Mouse (Mus musculus): ENCODE data around the gene Olfr1084. TPM values are rescaled to one million over a fixed set of nuclear protein-coding genes. Genes with fewer than 3 reads are reported as not detected.
"Not testable (repeated sequence)": the region's sequence is repeated elsewhere in the genome, so short reads cannot be mapped to it uniquely, and the experiment has no call there.

The Olfr1084 gene
- not detected for polyA plus RNA-seq (2012; fragmentation: generic; extraction: Trizol)
- long read RNA-seq, experiment 1 = 0 reads
- long read RNA-seq, experiment 2 = 0 reads

DNA sequence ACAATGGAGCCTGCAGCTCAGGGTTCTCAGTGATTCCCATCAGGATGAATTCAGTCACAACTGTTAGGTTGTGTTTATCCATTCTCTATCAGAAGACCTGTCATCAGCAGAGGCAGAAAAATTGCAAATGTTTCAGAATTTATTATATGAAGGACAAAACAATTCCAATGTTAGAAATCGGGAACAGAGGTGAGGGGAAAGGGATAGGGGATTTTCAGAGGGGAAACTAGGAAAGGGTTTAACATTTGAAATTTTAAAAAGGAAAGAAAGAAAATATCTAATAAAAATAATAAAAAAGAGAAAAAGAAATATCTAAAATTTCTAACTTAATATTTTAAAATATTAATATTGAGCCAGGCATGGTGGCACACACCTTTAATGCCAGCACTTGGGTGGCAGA, at the start of gene Olfr1084:
Olfr1084 (minus strand) TSS at position 101 of the 400 bp plus-strand sequence.
- not testable (repeated sequence) for H3K27me3 ChIP-seq (ENCODE audit: control insufficient read depth, insufficient read depth, insufficient read length); H3K4me3 ChIP-seq (ENCODE audit: insufficient read depth, poor library complexity, severe bottlenecking); H3K36me3 ChIP-seq (ENCODE audit: control insufficient read depth, insufficient read depth); H3K79me3 ChIP-seq (ENCODE audit: low read depth); H3ac ChIP-seq (ENCODE audit: control insufficient read depth, insufficient read length, low read depth); H3K79me2 ChIP-seq (ENCODE audit: control insufficient read depth, insufficient read depth)

DNA sequence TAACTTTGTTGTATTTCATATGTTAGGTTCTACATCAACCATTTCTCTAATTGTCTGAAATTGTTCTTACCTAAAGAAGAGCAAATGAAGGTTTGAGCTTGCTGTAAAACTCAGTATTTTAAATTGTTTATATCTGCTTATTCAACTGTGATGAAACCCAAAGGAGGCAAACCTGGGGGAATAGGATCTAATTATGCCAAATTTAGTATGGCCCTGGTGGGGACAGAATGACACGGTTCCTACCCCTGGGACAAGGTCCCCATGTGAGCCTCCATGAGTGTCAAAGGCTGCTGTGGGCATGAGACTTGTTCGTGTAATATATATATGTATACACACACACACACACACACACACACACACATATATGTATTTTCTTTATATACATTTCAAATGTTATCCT, 40.5 kb upstream of the Olfr1084 start, which contains the start of gene Olfr1086:
Olfr1086 (minus strand) TSS at position 101 of the 400 bp plus-strand sequence.
- TF ChIP-seq MYOG (IDR thresholded peaks at IDR 0.05; ENCODE audit: control insufficient read depth, extremely low read depth, insufficient read length) = no peak
- H3K4me3 ChIP-seq (ENCODE audit: insufficient read depth, poor library complexity, severe bottlenecking) = no peak within 1 kb of the TSS
- no peaks in the 10 kb centered on the region for H3K79me2 ChIP-seq (ENCODE audit: control insufficient read depth, insufficient read depth)
- no peaks in the 10 kb centered on the region for H3K27me3 ChIP-seq (ENCODE audit: control insufficient read depth, insufficient read depth, insufficient read length)
- no peaks in the 10 kb centered on the region for H3K79me3 ChIP-seq (ENCODE audit: low read depth)
- H3ac ChIP-seq (ENCODE audit: control insufficient read depth, insufficient read length, low read depth) = no peak within 1 kb of the TSS
- no peaks in the 10 kb centered on the region for H3K36me3 ChIP-seq (ENCODE audit: control insufficient read depth, insufficient read depth)

DNA sequence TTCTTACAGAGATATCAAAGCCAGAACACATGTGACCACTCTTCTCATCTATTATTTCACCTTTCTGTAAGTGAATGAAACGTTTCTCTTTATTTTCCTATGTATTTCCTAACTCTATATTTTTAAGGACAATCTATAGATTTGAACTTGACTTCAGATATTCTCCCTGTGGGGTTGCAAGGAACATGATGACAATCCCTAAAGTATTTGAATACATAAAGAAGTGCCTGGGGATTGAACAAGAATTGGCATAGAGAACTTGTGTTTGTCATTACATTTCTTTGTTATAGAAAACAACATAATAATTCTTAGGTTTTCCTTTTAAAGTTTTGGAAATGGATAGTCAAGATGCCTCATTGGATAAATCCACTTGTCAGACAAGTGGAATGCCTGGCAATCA, 22.4 kb upstream of the Olfr1084 start, which contains the start of gene Olfr1085:
Olfr1085 (minus strand) TSS at position 101 of the 400 bp plus-strand sequence.
- no peaks in the 10 kb centered on the region for H3K27me3 ChIP-seq (ENCODE audit: control insufficient read depth, insufficient read depth, insufficient read length)
- H3K4me3 ChIP-seq (ENCODE audit: insufficient read depth, poor library complexity, severe bottlenecking) = no peak within 1 kb of the TSS
- TF ChIP-seq CEBPB (IDR thresholded peaks at IDR 0.05; ENCODE audit: low read depth) (no peak), CTCF (IDR thresholded peaks at IDR 0.05; ENCODE audit: control insufficient read depth, insufficient read depth, insufficient read length) (no peak), USF1 (IDR thresholded peaks at IDR 0.05; ENCODE audit: low read depth) (no peak), MYOG (IDR thresholded peaks at IDR 0.05; ENCODE audit: control insufficient read depth, extremely low read depth, insufficient read length) (no peak), MYOD1 (IDR thresholded peaks at IDR 0.05; ENCODE audit: control insufficient read depth, insufficient read length, low read depth) (no peak), MAX (IDR thresholded peaks at IDR 0.05) (no peak), FOSL1 (IDR thresholded peaks at IDR 0.05; ENCODE audit: insufficient read depth, low read length, poor library complexity, severe bottlenecking) (no peak)
- no peak within 1 kb of the TSS for H3ac ChIP-seq (ENCODE audit: control insufficient read depth, insufficient read length, low read depth)
- no peaks in the 10 kb centered on the region for H3K36me3 ChIP-seq (ENCODE audit: control insufficient read depth, insufficient read depth)
- H3K79me3 ChIP-seq (ENCODE audit: low read depth) = no peaks in the 10 kb centered on the region
- no peaks in the 10 kb centered on the region for H3K79me2 ChIP-seq (ENCODE audit: control insufficient read depth, insufficient read depth)

DNA sequence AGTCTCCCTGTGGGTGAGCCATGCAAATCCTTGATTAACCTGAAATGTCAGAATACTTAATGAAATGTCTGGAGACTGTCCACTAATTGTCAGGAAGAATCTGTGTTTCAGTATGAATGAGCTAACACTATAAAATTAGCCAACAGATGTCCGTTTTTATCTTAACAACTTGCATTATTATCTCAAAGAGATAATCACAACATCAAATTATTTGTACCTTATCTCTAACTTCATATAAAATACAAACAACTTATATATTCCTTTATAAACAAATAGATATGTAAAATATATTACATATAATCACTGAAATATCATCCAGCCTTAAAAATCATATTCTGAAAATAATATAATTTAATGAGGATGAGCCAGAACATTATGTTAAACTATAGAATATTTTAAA, 40.7 kb downstream of the Olfr1084 start, which contains the start of gene Olfr1082:
Olfr1082 (minus strand) TSS at position 101 of the 400 bp plus-strand sequence.
- H3K36me3 ChIP-seq (ENCODE audit: control insufficient read depth, insufficient read depth) = not testable (repeated sequence)

More for the DNA sequence above, 40.7 kb downstream of the Olfr1084 start, which contains the start of gene Olfr1082:
- not testable (repeated sequence) for H3K79me3 ChIP-seq (ENCODE audit: low read depth); H3K27me3 ChIP-seq (ENCODE audit: control insufficient read depth, insufficient read depth, insufficient read length); H3K79me2 ChIP-seq (ENCODE audit: control insufficient read depth, insufficient read depth); H3ac ChIP-seq (ENCODE audit: control insufficient read depth, insufficient read length, low read depth); H3K4me3 ChIP-seq (ENCODE audit: insufficient read depth, poor library complexity, severe bottlenecking)

Other genes starting within 250 kb of the Olfr1084 start
- gene Olfr1061, start 225.7 kb downstream of the Olfr1084 start, polyA plus RNA-seq (2012; fragmentation: generic; extraction: Trizol) = not detected
- gene Olfr1062, start 213.0 kb downstream of the Olfr1084 start, polyA plus RNA-seq (2012; fragmentation: generic; extraction: Trizol) = not detected
- not detected for gene Olfr1065, start 189.1 kb downstream of the Olfr1084 start, polyA plus RNA-seq (2012; fragmentation: generic; extraction: Trizol)
- gene Olfr1066, start 183.5 kb downstream of the Olfr1084 start, polyA plus RNA-seq (2012; fragmentation: generic; extraction: Trizol) = not detected
- gene Olfr228, start 152.3 kb downstream of the Olfr1084 start, polyA plus RNA-seq (2012; fragmentation: generic; extraction: Trizol) = not detected
- not detected for gene Olfr1076, start 131.3 kb downstream of the Olfr1084 start, polyA plus RNA-seq (2012; fragmentation: generic; extraction: Trizol)
- gene Olfr1079, start 97.2 kb downstream of the Olfr1084 start, polyA plus RNA-seq (2012; fragmentation: generic; extraction: Trizol) = not detected
- gene Olfr1080, start 81.5 kb downstream of the Olfr1084 start, polyA plus RNA-seq (2012; fragmentation: generic; extraction: Trizol) = not detected
- not detected for gene Olfr1082, start 40.8 kb downstream of the Olfr1084 start, polyA plus RNA-seq (2012; fragmentation: generic; extraction: Trizol)
- gene Olfr1085, start 22.3 kb upstream of the Olfr1084 start, polyA plus RNA-seq (2012; fragmentation: generic; extraction: Trizol) = not detected
- not detected for gene Olfr1086, start 40.4 kb upstream of the Olfr1084 start, polyA plus RNA-seq (2012; fragmentation: generic; extraction: Trizol)
- gene Olfr1087, start 58.7 kb upstream of the Olfr1084 start, polyA plus RNA-seq (2012; fragmentation: generic; extraction: Trizol) = not detected
- gene Olfr1089, start 94.0 kb upstream of the Olfr1084 start, polyA plus RNA-seq (2012; fragmentation: generic; extraction: Trizol) = not detected
- not detected for gene Olfr1090, start 119.3 kb upstream of the Olfr1084 start, polyA plus RNA-seq (2012; fragmentation: generic; extraction: Trizol)
- not detected for gene Olfr1093, start 142.8 kb upstream of the Olfr1084 start, polyA plus RNA-seq (2012; fragmentation: generic; extraction: Trizol)
- gene Olfr141, start 170.3 kb upstream of the Olfr1084 start, polyA plus RNA-seq (2012; fragmentation: generic; extraction: Trizol) = not detected
- not detected for gene Olfr1094, start 184.9 kb upstream of the Olfr1084 start, polyA plus RNA-seq (2012; fragmentation: generic; extraction: Trizol)
- gene Olfr1095, start 212.0 kb upstream of the Olfr1084 start, polyA plus RNA-seq (2012; fragmentation: generic; extraction: Trizol) = not detected
- not detected for gene Gm13723, start 235.1 kb upstream of the Olfr1084 start, polyA plus RNA-seq (2012; fragmentation: generic; extraction: Trizol)